Mouse (Mus musculus) C2C12 (cell line): ENCODE results near the gene Ankrd31. TPM values are rescaled to one million over a fixed set of nuclear protein-coding genes. Genes with fewer than 3 reads are reported as not detected.

ENCODE experiments used
- H3K27me3 ChIP-seq: one replicate; pipeline ENCODE4 v1.6.1; 2011; ENCODE audit not compliant: control insufficient read depth, insufficient read depth, insufficient read length
- H3K36me3 ChIP-seq: one replicate; pipeline ENCODE4 v1.6.1; 2011; ENCODE audit not compliant: control insufficient read depth, insufficient read depth
- H3K4me3 ChIP-seq: one replicate; pipeline ENCODE4 v1.5.1; 2011; ENCODE audit warnings: mild to moderate bottlenecking, control low read depth; ENCODE audit not compliant: poor library complexity, insufficient read depth, severe bottlenecking
- H3K79me2 ChIP-seq: one replicate; pipeline ENCODE4 v1.6.1; 2011; ENCODE audit not compliant: control insufficient read depth, insufficient read depth
- H3K79me3 ChIP-seq: one replicate; pipeline ENCODE4 v1.6.1; 2011; ENCODE audit warnings: low read depth, control low read depth
- H3ac ChIP-seq: one replicate; pipeline ENCODE3; 2011; ENCODE audit warnings: low read depth; ENCODE audit not compliant: control insufficient read depth, insufficient read length
- CEBPB ChIP-seq: IDR thresholded peaks from one replicate; pipeline ENCODE4 v1.6.1; 2011; ENCODE audit warnings: low read depth, mild to moderate bottlenecking, control low read depth, moderate library complexity
- CTCF ChIP-seq: IDR thresholded peaks from one replicate; pipeline ENCODE4 v1.5.1; 2011; ENCODE audit not compliant: control insufficient read depth, insufficient read depth, insufficient read length
- FOSL1 ChIP-seq: IDR thresholded peaks from one replicate; pipeline ENCODE4 v1.8.0; 2011; ENCODE audit warnings: mild to moderate bottlenecking, low read length; ENCODE audit not compliant: poor library complexity, insufficient read depth, severe bottlenecking
- MAX ChIP-seq: IDR thresholded peaks from one replicate; pipeline ENCODE4 v1.6.1; 2011; ENCODE audit warnings: mild to moderate bottlenecking, control low read depth
- MYOD1 ChIP-seq: IDR thresholded peaks from one replicate; pipeline ENCODE4 v1.6.1; 2011; ENCODE audit warnings: low read depth; ENCODE audit not compliant: control insufficient read depth, insufficient read length
- MYOG ChIP-seq: IDR thresholded peaks from one replicate; pipeline ENCODE4 v1.6.1; 2011; ENCODE audit not compliant: control insufficient read depth, insufficient read length; ENCODE audit errors: extremely low read depth
- USF1 ChIP-seq: IDR thresholded peaks from one replicate; pipeline ENCODE4 v1.6.1; 2011; ENCODE audit warnings: low read depth, mild to moderate bottlenecking, control low read depth, moderate library complexity
- polyA plus RNA-seq: library from polyadenylated mRNA; unstranded; fragments of >200 nt; fragmentation: generic; extraction: Trizol; gene quantifications from one replicate; pipeline ENCODE4 v1.2.1, GENCODE M21; 2012; ENCODE audit warnings: missing spikeins

Gene Ankrd31
- polyA plus RNA-seq, 1 experiment: not detected

DNA sequence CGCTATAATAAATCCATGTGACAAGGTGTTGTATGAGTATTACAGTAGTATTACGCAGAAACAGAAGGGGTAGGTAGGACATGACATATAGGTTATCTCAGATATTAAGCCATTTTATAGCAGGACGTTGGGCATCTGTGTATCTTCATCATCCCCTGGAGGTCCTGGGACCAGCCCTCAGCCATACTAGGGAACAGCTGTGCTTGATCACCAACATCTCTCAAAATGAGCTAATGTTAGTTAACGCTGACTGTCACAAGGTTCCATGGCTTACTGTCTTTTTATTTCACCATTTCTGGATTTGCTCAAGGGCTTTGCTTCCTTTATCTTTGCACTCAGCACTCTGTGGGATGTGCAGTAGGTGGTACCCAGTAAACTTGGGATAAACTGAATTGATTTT, 197.7 kb downstream of the Ankrd31 start:
- H3K79me3 ChIP-seq: no peaks in the 10 kb centered on the region
- no peak overlapping the region for H3ac ChIP-seq
- H3K36me3 ChIP-seq: peaks cover 45% of the 10 kb centered on the region
- no peaks in the 10 kb centered on the region for H3K79me2 ChIP-seq
- H3K27me3 ChIP-seq: no peaks in the 10 kb centered on the region
- TF ChIP-seq FOSL1: no peak
- TF ChIP-seq MYOG: no peak
- TF ChIP-seq USF1: no peak
- no peak for TF ChIP-seq CEBPB
- H3K4me3 ChIP-seq: no peak overlapping the region

DNA sequence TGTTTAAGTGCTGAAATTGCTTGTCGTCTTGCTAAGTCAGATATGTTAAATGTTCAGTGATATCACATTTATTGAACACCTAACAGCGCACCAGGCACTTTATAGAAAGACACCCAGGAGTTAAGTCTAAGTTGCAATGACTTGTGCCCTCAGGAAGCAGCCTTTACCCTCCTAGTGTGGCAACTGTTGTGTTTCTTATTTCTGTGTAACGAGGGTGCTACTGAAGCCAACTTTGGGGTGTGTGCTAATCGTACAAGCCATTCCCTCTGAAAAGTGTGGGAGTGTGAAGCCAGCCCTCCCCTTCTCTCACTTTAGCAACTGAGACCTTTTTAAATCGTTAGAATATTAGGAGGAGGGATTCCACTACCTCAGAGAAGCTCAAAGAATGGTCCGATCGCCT, 199.7 kb downstream of the Ankrd31 start:
- TF ChIP-seq FOSL1: no peak
- H3K79me3 ChIP-seq: no peaks in the 10 kb centered on the region
- H3K36me3 ChIP-seq: peaks cover 45% of the 10 kb centered on the region

DNA sequence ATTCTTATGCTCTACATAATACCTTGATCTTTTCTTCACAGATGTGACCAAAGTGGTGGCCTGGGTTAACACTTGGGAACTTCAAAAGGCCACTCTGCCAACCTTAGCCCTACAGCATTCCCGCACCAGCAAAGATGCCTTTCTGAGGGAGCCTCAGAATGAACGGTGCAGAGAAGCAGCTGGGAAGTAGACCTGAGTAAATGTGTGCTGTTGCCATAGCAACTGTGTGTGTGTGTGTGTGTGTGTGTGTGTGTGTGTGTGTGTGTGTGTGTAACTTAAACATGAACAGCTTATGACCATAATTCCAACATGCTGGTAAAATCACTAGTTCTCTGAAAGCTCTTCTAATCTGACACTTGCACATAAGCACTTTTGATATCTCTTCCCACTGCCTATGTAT, 203.8 kb downstream of the Ankrd31 start:
- TF ChIP-seq MYOD1: no peak
- TF ChIP-seq MYOG: no peak
- no peak for TF ChIP-seq MAX
- TF ChIP-seq FOSL1: no peak
- TF ChIP-seq CEBPB: no peak
- TF ChIP-seq USF1: no peak
- TF ChIP-seq CTCF: no peak
- Histone ChIP-seq H3K4me3 (no peak overlapping the region), H3K27me3 (no peaks in the 10 kb centered on the region), H3K79me3 (no peaks in the 10 kb centered on the region), H3K36me3 (peaks cover 21% of the 10 kb centered on the region), H3K79me2 (no peaks in the 10 kb centered on the region), H3ac (no peak overlapping the region)

More for the DNA sequence above, 199.7 kb downstream of the Ankrd31 start:
- H3K79me2 ChIP-seq: no peaks in the 10 kb centered on the region
- H3ac ChIP-seq: no peak overlapping the region
- H3K4me3 ChIP-seq: no peak overlapping the region
- H3K27me3 ChIP-seq: no peaks in the 10 kb centered on the region

DNA sequence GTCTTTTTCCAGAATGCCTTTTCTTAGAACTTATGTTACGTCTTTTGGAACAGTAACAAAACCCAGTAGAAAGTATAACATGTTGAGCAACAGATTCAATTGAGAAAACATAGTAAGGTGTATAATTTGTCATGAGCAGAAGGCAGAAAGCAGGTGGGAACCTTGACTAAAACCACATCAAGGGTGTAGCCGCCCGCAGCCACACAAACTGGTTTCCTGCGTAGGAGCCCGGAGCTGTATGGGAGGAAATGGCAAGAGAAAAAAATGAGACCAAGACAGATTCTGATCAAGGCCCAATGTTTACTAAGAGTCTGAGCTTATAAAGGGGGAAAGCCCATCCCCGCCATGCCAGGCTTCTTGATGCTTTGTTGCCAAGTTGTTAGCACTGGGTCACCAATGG, 208.4 kb downstream of the Ankrd31 start:
- no peaks in the 10 kb centered on the region for H3K27me3 ChIP-seq
- no peak overlapping the region for H3K4me3 ChIP-seq
- no peaks in the 10 kb centered on the region for H3K79me3 ChIP-seq
- H3K79me2 ChIP-seq: no peaks in the 10 kb centered on the region
- H3ac ChIP-seq: no peak overlapping the region
- no peak for TF ChIP-seq MYOD1
- TF ChIP-seq MAX: no peak
- TF ChIP-seq FOSL1: no peak
- TF ChIP-seq CEBPB: no peak
- no peak for TF ChIP-seq CTCF
- no peak for TF ChIP-seq USF1
- TF ChIP-seq MYOG: no peak
- H3K36me3 ChIP-seq: no peaks in the 10 kb centered on the region

Other genes starting within 250 kb of the Ankrd31 start
- 3.5 TPM for gene Polk, start 205.7 kb upstream of the Ankrd31 start, polyA plus RNA-seq
- gene Col4a3bp, start 205.7 kb upstream of the Ankrd31 start, polyA plus RNA-seq: 13.9 TPM
- 58.7 TPM for gene Hmgcr, start 77.3 kb upstream of the Ankrd31 start, polyA plus RNA-seq
- 5.6 TPM for gene Gcnt4, start 176.4 kb downstream of the Ankrd31 start, polyA plus RNA-seq